Mouse (Mus musculus) spleen, adult 2 months (tissue): ENCODE measurements around the gene Gm11992.

ENCODE experiments used
- CTCF ChIP-seq: fragments of 200-500 bp; IDR thresholded peaks from 2 replicates; pipeline ENCODE4 v1.5.1; 2011; ENCODE audit warnings: mild to moderate bottlenecking, inconsistent platforms; ENCODE audit not compliant: insufficient read depth, insufficient read length, insufficient replicate concordance; ENCODE audit errors: extremely low read depth
- POLR2A ChIP-seq: fragments of 200-500 bp; IDR thresholded peaks from 2 replicates; pipeline ENCODE4 v1.6.1; 2011; ENCODE audit warnings: low read depth, low read length, inconsistent platforms

DNA sequence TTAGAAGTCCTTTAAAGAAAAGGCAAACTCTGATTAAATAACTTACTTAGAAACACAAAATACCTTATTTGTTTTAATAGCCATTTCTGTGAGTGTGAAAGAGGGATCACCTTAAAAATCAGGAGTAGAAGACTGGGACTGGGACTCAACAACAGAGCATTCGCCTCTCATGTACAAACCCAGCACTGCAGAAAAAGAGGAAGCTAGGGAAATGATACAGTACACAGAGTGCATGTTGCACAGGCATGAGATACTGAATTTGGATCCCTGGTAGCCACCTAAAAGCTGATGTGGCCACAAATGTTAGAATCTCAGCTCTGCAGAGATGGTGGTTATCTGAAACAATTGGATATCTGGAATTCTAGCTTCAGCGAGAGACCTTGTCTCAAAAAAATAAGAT lies 16.9 kb upstream of the Gm11992 start:
- TF ChIP-seq POLR2A: no peak
- TF ChIP-seq CTCF: no peak
